Mouse (Mus musculus) right cerebral cortex, postnatal 36 days (tissue): ENCODE measurements around the gene Ndufa7.

Experiments
- DNase-seq, 2 experiments: peaks; one replicate each; pipeline ENCODE4 v3.0.0; 2022; ENCODE audit warnings: low spot score in 2 of 2, mixed read lengths in 1 of 2

Gene Ndufa7

GRCm38 (mm10) chr17:33824084-33824996, at the start of gene Ndufa7, which contains the start of gene Rps28:
Ndufa7 (plus strand) TSS chr17:33824572.
Rps28 (minus strand) TSS chr17:33824562.
- DNase-seq, result peak; percentile 96

GRCm38 (mm10) chr17:33774573-33775155, 49.7 kb upstream of the Ndufa7 start:
- DNase-seq, result no peak

- no peak for DNase-seq
Measured at GRCm38 (mm10) chr17:33775287-33775686, 49.1 kb upstream of the Ndufa7 start.

GRCm38 (mm10) chr17:33779271-33779966, 45.0 kb upstream of the Ndufa7 start:
- DNase-seq, result peak; percentile 74 to 75

GRCm38 (mm10) chr17:33779967-33780295, 44.4 kb upstream of the Ndufa7 start:
- no peak for DNase-seq

GRCm38 (mm10) chr17:33780431-33780830, 43.9 kb upstream of the Ndufa7 start:
- DNase-seq, result no peak

GRCm38 (mm10) chr17:33781124-33781977, 43.0 kb upstream of the Ndufa7 start, which contains the start of gene Angptl4:
Angptl4 (minus strand) TSS chr17:33781830.
- DNase-seq, result peak; percentile 35 to 37

- DNase-seq, result no peak
Measured at GRCm38 (mm10) chr17:33782067-33782466, 42.3 kb upstream of the Ndufa7 start.

- DNase-seq, result peak in 1 of 2 experiments; percentile 53
Measured at GRCm38 (mm10) chr17:33783408-33783807, 41.0 kb upstream of the Ndufa7 start.

- DNase-seq, result no peak
Measured at GRCm38 (mm10) chr17:33784939-33785338, 39.4 kb upstream of the Ndufa7 start.

GRCm38 (mm10) chr17:33786375-33786774, 38.0 kb upstream of the Ndufa7 start:
- peak in 1 of 2 experiments; percentile 37 for DNase-seq

- DNase-seq, result no peak
Measured at GRCm38 (mm10) chr17:33788732-33789131, 35.6 kb upstream of the Ndufa7 start.

GRCm38 (mm10) chr17:33798306-33798705, 26.1 kb upstream of the Ndufa7 start:
- DNase-seq, result no peak

GRCm38 (mm10) chr17:33799277-33799676, 25.1 kb upstream of the Ndufa7 start:
- DNase-seq, result no peak

- DNase-seq, result no peak
Measured at GRCm38 (mm10) chr17:33802221-33802620, 22.2 kb upstream of the Ndufa7 start.

GRCm38 (mm10) chr17:33804205-33804604, 20.2 kb upstream of the Ndufa7 start:
- no peak for DNase-seq

- no peak for DNase-seq
Measured at GRCm38 (mm10) chr17:33804745-33805144, 19.6 kb upstream of the Ndufa7 start.

- DNase-seq, result no peak
Measured at GRCm38 (mm10) chr17:33807181-33807888, 17.0 kb upstream of the Ndufa7 start.

- no peak for DNase-seq
Measured at GRCm38 (mm10) chr17:33808192-33808591, 16.2 kb upstream of the Ndufa7 start.

- peak; percentile 87 to 92 for DNase-seq
Measured at GRCm38 (mm10) chr17:33810334-33811141, 13.8 kb upstream of the Ndufa7 start, which contains the start of gene Kank3. Kank3 (plus strand) TSS chr17:33810519.
